Mouse (Mus musculus): ENCODE results near the gene Ccdc190. TPM values are rescaled to one million over a fixed set of nuclear protein-coding genes. Genes with fewer than 3 reads are reported as not detected.

The Ccdc190 gene
- total RNA-seq (2015; ENCODE audit: low replicate concordance) (not detected in 2 replicates), total RNA-seq (2017; ENCODE audit: low replicate concordance) (not detected in 2 replicates)

DNA sequence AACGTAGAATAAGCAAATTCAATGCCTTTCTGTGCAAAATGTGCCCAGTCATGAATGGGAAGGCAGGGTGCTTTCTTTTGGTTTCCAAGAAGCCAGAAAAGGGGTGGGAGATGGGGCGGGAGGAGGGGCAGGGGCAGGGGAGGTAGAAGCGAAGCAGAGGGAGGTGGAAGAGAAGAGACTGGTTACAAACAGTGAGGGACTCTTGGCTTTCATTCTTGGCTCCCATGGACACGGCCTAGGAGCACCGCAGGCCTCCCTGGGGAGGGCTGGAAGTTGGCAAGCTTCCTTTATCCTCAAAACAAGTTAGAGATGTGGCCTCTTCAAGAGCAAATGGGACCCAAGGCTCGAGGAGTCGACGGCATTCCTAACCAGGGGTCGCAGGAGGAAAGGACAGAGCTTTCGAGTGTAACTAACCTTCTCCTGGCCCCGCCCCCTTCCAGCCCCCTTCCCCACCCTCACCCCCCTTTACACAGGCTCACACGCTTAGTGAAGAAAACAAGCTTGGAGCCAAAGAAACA, at the start of gene Ccdc190:
Ccdc190 (plus strand) TSS at position 195 of the 518 bp plus-strand sequence.
- ATAC-seq (replicated peaks; ENCODE audit: low FRiP score, poor library complexity, severe bottlenecking) = no peak

DNA sequence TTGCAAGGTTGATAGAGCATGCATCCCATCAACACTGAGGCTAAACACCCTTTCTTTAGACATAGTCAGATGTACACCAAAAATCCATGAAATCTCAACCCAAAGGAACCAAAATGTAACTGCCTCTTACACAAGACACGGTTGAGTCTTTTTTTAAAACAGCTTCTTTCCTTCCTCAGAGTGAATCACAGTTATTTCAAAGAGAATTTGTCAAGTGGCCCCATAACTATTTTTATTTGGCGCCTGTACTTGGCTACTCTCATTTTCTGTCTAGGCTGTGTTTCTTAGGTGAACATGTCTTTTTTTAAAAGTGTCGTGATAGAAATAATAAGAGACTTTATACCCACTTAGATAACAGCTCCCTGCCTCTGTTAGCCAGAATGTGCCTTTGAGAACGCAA, 49.4 kb upstream of the Ccdc190 start:
- ATAC-seq (replicated peaks; ENCODE audit: low FRiP score, poor library complexity, severe bottlenecking) = no peak

- ATAC-seq (replicated peaks; ENCODE audit: low FRiP score, poor library complexity, severe bottlenecking) = no peak
Measured at GRCm38 (mm10) chr1:169880181-169880580, 48.3 kb upstream of the Ccdc190 start.

GRCm38 (mm10) chr1:169883081-169883565, 45.3 kb upstream of the Ccdc190 start:
- no peak for ATAC-seq (replicated peaks; ENCODE audit: low FRiP score, poor library complexity, severe bottlenecking)

DNA sequence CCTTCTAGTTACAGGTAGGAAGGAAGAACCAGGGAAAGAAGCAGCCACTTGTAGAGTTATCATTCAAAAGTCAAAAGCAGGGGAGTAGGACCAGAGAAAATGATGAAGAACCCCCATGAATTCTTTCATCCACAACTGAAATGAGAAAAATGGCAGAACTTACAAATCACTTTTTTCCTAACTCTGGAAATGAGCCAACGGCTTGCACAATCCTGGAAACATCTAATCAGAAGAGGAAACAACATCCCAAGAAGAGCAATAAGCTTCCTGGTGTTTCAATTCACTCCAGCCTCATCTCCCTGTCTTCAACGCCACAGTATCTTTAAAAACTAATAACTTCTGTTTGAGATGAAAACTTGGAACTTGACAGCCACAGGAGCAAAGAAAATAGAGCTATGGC, 39.2 kb upstream of the Ccdc190 start:
- no peak for ATAC-seq (replicated peaks; ENCODE audit: low FRiP score, poor library complexity, severe bottlenecking)

DNA sequence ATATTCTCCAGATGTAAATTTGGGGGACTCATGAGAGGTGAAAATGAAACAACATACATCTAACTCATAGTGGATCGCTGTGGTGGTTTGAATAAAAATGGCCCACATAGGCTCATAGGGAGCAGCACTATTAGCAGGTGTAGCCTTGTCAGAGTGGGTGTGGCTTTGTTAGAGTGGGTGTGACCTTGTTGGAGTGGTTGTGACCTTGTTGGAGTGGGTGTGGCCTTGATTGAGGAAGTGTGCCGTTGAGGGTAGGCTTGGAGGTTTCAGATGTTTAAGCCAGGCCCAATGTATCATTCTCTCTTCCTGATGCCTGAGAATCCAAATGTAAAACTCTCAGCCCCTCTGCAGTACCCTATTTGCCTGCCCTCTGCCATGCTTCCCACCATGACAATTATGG, 34.5 kb upstream of the Ccdc190 start:
- ATAC-seq (replicated peaks; ENCODE audit: low FRiP score, poor library complexity, severe bottlenecking) = no peak

GRCm38 (mm10) chr1:169895686-169896085, 32.8 kb upstream of the Ccdc190 start:
- ATAC-seq (replicated peaks; ENCODE audit: low FRiP score, poor library complexity, severe bottlenecking) = no peak

- no peak for ATAC-seq (replicated peaks; ENCODE audit: low FRiP score, poor library complexity, severe bottlenecking)
Measured at GRCm38 (mm10) chr1:169897916-169898315, 30.5 kb upstream of the Ccdc190 start.

GRCm38 (mm10) chr1:169898607-169899006, 29.8 kb upstream of the Ccdc190 start:
- no peak for ATAC-seq (replicated peaks; ENCODE audit: low FRiP score, poor library complexity, severe bottlenecking)

GRCm38 (mm10) chr1:169900771-169901336, 27.6 kb upstream of the Ccdc190 start:
- ATAC-seq (replicated peaks; ENCODE audit: low FRiP score, poor library complexity, severe bottlenecking) = no peak

GRCm38 (mm10) chr1:169909163-169909562, 19.3 kb upstream of the Ccdc190 start:
- ATAC-seq (replicated peaks; ENCODE audit: low FRiP score, poor library complexity, severe bottlenecking) = no peak

DNA sequence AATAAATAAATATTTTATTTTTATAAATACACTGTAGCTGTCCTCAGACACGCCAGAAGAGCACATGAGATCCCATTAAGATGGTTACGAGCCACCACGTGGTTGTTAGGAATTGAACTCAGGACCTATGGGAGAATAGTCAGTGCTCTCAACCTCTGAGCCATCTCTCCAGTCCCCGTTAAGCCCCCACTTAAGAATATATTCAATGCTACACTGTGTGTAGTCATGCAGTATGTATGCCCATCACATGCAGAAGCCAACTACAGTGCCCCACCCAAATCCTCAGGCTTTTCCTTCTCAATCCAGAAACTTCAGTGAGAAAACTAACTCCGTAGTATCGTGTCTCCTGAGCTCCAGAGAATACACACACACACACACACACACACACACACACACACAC, 18.8 kb upstream of the Ccdc190 start:
- ATAC-seq (replicated peaks; ENCODE audit: low FRiP score, poor library complexity, severe bottlenecking) = no peak

DNA sequence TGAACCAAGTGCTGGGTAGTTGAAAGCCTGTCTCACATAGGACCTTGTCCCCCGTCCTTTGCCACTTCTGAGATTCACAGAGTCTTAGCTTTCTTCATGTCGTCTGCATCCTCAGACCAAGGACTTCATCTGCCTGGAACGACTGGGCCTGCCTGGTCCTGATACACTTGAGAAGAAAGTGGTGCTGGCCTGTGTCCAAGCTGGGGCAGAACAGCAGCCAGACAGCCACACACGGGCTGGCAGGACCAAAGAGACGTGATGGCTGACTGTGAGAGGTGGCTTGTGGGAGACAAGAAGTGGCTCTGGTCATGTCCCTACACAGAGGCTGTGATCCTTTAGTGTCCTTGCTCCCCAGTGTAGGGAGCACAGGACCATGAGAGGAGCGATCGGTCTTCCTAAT, 17.7 kb upstream of the Ccdc190 start:
- no peak for ATAC-seq (replicated peaks; ENCODE audit: low FRiP score, poor library complexity, severe bottlenecking)

DNA sequence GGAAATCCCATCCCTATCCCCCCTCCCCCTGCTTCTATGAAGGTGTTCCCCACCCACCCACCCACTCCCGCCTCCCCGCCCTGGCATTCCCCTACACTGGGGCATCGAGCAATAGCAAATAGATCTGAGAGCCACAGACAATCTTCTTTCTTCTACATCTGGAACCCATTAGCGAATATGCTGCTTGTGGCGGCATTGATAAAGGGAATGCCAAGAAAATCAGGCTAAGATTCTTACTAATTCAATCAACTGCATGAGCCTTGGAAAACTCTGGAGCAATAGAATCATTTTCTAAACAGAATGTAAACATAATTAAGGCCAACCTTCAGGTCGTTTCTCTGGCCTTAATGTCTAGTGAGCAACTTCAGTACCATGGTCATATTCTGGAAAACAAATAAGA, 16.9 kb upstream of the Ccdc190 start:
- ATAC-seq (replicated peaks; ENCODE audit: low FRiP score, poor library complexity, severe bottlenecking) = no peak

DNA sequence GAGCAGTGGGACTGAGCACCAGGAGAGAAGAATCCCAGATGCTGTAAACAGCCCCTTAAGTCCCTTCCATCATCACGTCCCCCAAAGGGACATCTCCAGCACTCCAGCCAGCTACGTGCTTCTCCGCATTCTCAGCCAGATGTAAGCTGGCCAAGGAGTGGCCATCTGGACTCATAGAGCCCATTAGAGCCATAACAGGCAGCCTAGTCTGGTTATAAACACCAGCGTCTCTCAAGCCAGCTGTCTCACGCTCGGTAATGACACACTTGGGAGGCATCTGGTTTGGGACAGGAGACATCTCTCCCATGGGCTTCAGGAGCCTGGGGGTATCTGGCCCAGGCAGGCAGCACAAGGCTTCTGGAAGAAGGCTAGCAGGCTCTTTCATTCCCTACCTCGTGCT, 11.8 kb upstream of the Ccdc190 start:
- ATAC-seq (replicated peaks; ENCODE audit: low FRiP score, poor library complexity, severe bottlenecking) = no peak

GRCm38 (mm10) chr1:169917115-169917796, 11.2 kb upstream of the Ccdc190 start:
- no peak for ATAC-seq (replicated peaks; ENCODE audit: low FRiP score, poor library complexity, severe bottlenecking)

- no peak for ATAC-seq (replicated peaks; ENCODE audit: low FRiP score, poor library complexity, severe bottlenecking)
Measured at GRCm38 (mm10) chr1:169917998-169918397, 10.4 kb upstream of the Ccdc190 start.

GRCm38 (mm10) chr1:169919211-169919610, 9.2 kb upstream of the Ccdc190 start:
- no peak for ATAC-seq (replicated peaks; ENCODE audit: low FRiP score, poor library complexity, severe bottlenecking)

DNA sequence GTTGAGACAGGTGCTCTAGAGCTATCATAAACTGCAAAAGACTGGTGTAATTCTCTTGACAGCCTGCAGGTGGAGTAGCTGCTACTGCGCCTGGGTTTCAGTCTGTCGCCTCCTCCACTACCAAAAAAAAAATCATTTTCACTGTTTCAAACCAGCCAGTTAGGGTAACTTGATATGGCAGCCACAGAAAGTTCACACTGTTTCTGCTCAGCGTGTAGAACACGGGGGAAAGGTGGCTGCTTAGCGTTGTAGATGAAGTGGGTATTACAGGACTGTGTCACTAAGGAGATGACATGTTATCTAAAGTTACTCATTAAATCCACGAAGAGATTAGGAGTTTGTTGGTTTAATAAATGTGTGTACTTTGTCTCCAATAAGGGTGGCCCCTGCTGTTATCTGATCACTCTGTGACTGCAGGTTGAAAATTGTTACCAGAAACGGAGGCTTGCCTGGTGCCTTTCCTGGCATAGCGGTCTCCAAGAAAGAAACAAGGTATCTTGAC, 6.7 kb upstream of the Ccdc190 start:
- ATAC-seq (replicated peaks; ENCODE audit: low FRiP score, poor library complexity, severe bottlenecking) = no peak

DNA sequence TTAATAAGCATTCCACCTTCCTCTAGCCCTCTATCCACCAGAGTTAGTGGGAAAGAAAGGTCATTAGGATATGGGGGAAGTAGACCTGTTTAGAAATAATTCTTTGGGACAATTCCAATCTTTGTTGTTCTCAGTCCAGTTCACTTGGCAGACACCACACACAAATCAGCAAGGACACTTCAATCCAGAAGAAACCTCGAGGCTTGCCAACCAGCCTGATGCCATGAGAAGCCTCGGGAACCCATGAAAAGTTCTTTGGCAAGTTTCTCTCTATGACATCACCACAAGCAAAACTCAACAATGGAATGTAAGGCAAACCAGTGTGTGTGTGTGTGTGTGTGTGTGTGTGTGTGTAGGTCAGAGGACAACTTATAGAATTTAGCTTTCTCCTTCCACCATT, 3.9 kb upstream of the Ccdc190 start:
- no peak for ATAC-seq (replicated peaks; ENCODE audit: low FRiP score, poor library complexity, severe bottlenecking)

GRCm38 (mm10) chr1:169927753-169928369, 587 bp upstream of the Ccdc190 start:
- no peak for ATAC-seq (replicated peaks; ENCODE audit: low FRiP score, poor library complexity, severe bottlenecking)
